Mouse (Mus musculus) neural tube, embryonic 13.5 days (tissue): ENCODE measurements around the gene Mavs. TPM values are rescaled to one million over a fixed set of nuclear protein-coding genes. Genes with fewer than 3 reads are reported as not detected.

Experiments
- ATAC-seq: fragments of 200-750 bp; cut with Nextera tagmentation; 2 replicates; pipeline ENCODE4 v1.8.0; 2017; ENCODE audit warnings: low read depth, mild to moderate bottlenecking, moderate TSS enrichment, moderate library complexity
- H3K27ac ChIP-seq: fragments of 300-500 bp; sonication (generic); replicated peaks from 2 replicates; pipeline ENCODE4 v1.5.1; 2015; ENCODE audit warnings: moderate library complexity, mild to moderate bottlenecking, inconsistent platforms
- H3K27me3 ChIP-seq: fragments of 300-500 bp; sonication (generic); 2 replicates; pipeline ENCODE4 v1.6.1; 2015; ENCODE audit warnings: mild to moderate bottlenecking, inconsistent platforms
- H3K36me3 ChIP-seq: fragments of 300-500 bp; sonication (generic); 2 replicates; pipeline ENCODE4 v1.6.1; 2015; ENCODE audit warnings: mild to moderate bottlenecking, inconsistent platforms
- H3K4me1 ChIP-seq: fragments of 300-500 bp; sonication (generic); replicated peaks from 2 replicates; pipeline ENCODE4 v1.6.1; 2015; ENCODE audit warnings: inconsistent platforms
- H3K4me2 ChIP-seq: fragments of 300-500 bp; sonication (generic); 2 replicates; pipeline ENCODE4 v1.6.1; 2015; ENCODE audit warnings: inconsistent platforms, mild to moderate bottlenecking, moderate library complexity
- H3K4me3 ChIP-seq: fragments of 300-500 bp; sonication (generic); 2 replicates; pipeline ENCODE4 v1.5.1; 2015; ENCODE audit warnings: mild to moderate bottlenecking, inconsistent platforms
- H3K9ac ChIP-seq: fragments of 300-500 bp; sonication (generic); 2 replicates; pipeline ENCODE4 v1.6.1; 2015; ENCODE audit warnings: moderate library complexity, mild to moderate bottlenecking, inconsistent platforms
- H3K9me3 ChIP-seq: fragments of 300-500 bp; sonication (generic); 2 replicates; pipeline ENCODE4 v1.6.1; 2016; ENCODE audit warnings: inconsistent platforms
- WGBS: fragments of 180-500 bp; shearing (Covaris S2); methylation state at CpG from one replicate; pipeline ENCODE4 v1.1.7; 2015; 5-methylcytosine and 5-hydroxymethylcytosine counted together
- microRNA-seq: library from miRNA; unstranded; fragments of <30 nt; microRNA quantifications from one replicate; pipeline ENCODE4, GENCODE M21; 2016
- polyA plus RNA-seq: library from polyadenylated mRNA; unstranded; fragments of >200 nt; fragmentation: Nextera tagmentation; extraction: Ambion mirVana; gene quantifications from 2 replicates; pipeline ENCODE4 v1.2.1, GENCODE M21; 2015

Gene Mavs
- polyA plus RNA-seq, 1 experiment from 2014 or later: 7.0 TPM

- 96% methylated on average over 3 of the region's 3 CpGs for WGBS
- H3K36me3 ChIP-seq: peaks cover 59% of the 10 kb centered on the region
- H3K4me2 ChIP-seq: no peak overlapping the region
- H3K4me3 ChIP-seq: no peak overlapping the region
- no peak overlapping the region for H3K27ac ChIP-seq
- H3K4me1 ChIP-seq: no peaks in the 10 kb centered on the region
- no peaks in the 10 kb centered on the region for H3K27me3 ChIP-seq
- H3K9me3 ChIP-seq: no peaks in the 10 kb centered on the region
- no peak overlapping the region for H3K9ac ChIP-seq
- no peak for ATAC-seq
Observed at GRCm38 (mm10) chr2:131275493-131275892, 41.6 kb downstream of the Mavs start.

- Histone ChIP-seq H3K4me1 (no peaks in the 10 kb centered on the region), H3K9ac (no peak overlapping the region), H3K9me3 (no peaks in the 10 kb centered on the region), H3K27ac (no peak overlapping the region), H3K36me3 (peaks cover 69% of the 10 kb centered on the region), H3K4me2 (no peak overlapping the region), H3K4me3 (no peak overlapping the region), H3K27me3 (no peaks in the 10 kb centered on the region)
- ATAC-seq: no peak
- WGBS: 89% methylated on average over 5 of the region's 5 CpGs
Observed at GRCm38 (mm10) chr2:131276722-131277121, 42.9 kb downstream of the Mavs start.

- Histone ChIP-seq H3K36me3 (peaks cover 55% of the 10 kb centered on the region), H3K27ac (no peak overlapping the region), H3K9ac (no peak overlapping the region), H3K4me1 (no peaks in the 10 kb centered on the region), H3K4me3 (no peak overlapping the region), H3K9me3 (no peaks in the 10 kb centered on the region), H3K4me2 (no peak overlapping the region), H3K27me3 (no peaks in the 10 kb centered on the region)
- ATAC-seq: no peak
- 93% methylated on average over 1 of the region's 1 CpGs for WGBS
Observed at GRCm38 (mm10) chr2:131281596-131281995, 47.7 kb downstream of the Mavs start.

GRCm38 (mm10) chr2:131286276-131286675 is 52.4 kb downstream of the Mavs start:
- Histone ChIP-seq H3K9me3 (no peaks in the 10 kb centered on the region), H3K4me1 (no peaks in the 10 kb centered on the region), H3K9ac (no peak overlapping the region), H3K27ac (no peak overlapping the region), H3K27me3 (no peaks in the 10 kb centered on the region), H3K4me2 (no peak overlapping the region), H3K36me3 (peaks cover 44% of the 10 kb centered on the region), H3K4me3 (no peak overlapping the region)
- WGBS: 93% methylated on average over 1 of the region's 1 CpGs
- no peak for ATAC-seq

- H3K27me3 ChIP-seq: no peaks in the 10 kb centered on the region
- no peak overlapping the region for H3K9ac ChIP-seq
- ATAC-seq: no peak
- no peak overlapping the region for H3K27ac ChIP-seq
- H3K36me3 ChIP-seq: peaks cover 67% of the 10 kb centered on the region
- H3K4me1 ChIP-seq: no peaks in the 10 kb centered on the region
- H3K4me3 ChIP-seq: no peak overlapping the region
- H3K4me2 ChIP-seq: no peak overlapping the region
- no peaks in the 10 kb centered on the region for H3K9me3 ChIP-seq
Observed at GRCm38 (mm10) chr2:131290669-131291068, 56.8 kb downstream of the Mavs start.

GRCm38 (mm10) chr2:131296746-131297261 is 62.9 kb downstream of the Mavs start:
- ATAC-seq: no peak
- WGBS: 80% methylated on average over 2 of the region's 2 CpGs
- H3K9me3 ChIP-seq: no peaks in the 10 kb centered on the region
- H3K27me3 ChIP-seq: no peaks in the 10 kb centered on the region
- H3K4me2 ChIP-seq: no peak overlapping the region
- no peak overlapping the region for H3K9ac ChIP-seq
- H3K36me3 ChIP-seq: peaks cover 88% of the 10 kb centered on the region
- no peaks in the 10 kb centered on the region for H3K4me1 ChIP-seq
- H3K27ac ChIP-seq: no peak overlapping the region
- H3K4me3 ChIP-seq: no peak overlapping the region

Small RNAs within 50 kb of the gene (microRNA-seq; reads per million reads assigned to microRNA genes)
- 26.5 reads per million, percentile 38 among the genes with 10 or more reads in this experiment for gene Mir103-2

Other genes with a start within 250 kb of the Mavs start
- 21.3 and 21.8 TPM in 2 replicates for gene Gfra4, start 191.0 kb upstream of the Mavs start, polyA plus RNA-seq
- gene Adam33, start 170.2 kb upstream of the Mavs start, polyA plus RNA-seq: 0.59 and 1.3 TPM in 2 replicates
- gene Siglec1, start 147.3 kb upstream of the Mavs start, polyA plus RNA-seq: 0.13 and 0.36 TPM in 2 replicates
- gene Hspa12b, start 106.8 kb upstream of the Mavs start, polyA plus RNA-seq: 5.1 and 6.0 TPM in 2 replicates
- gene Gm11037, start 100.6 kb upstream of the Mavs start, polyA plus RNA-seq: not detected in 2 replicates
- 88.3 and 99.0 TPM in 2 replicates for gene 1700037H04Rik, start 74.0 kb upstream of the Mavs start, polyA plus RNA-seq
- 12.6 and 12.7 TPM in 2 replicates for gene Cenpb, start 54.0 kb upstream of the Mavs start, polyA plus RNA-seq
- gene Cdc25b, start 47.1 kb upstream of the Mavs start, polyA plus RNA-seq: 32.5 and 40.3 TPM in 2 replicates
- 6.9 and 7.9 TPM in 2 replicates for gene Spef1, start 46.8 kb upstream of the Mavs start, polyA plus RNA-seq
- 30.9 and 39.7 TPM in 2 replicates for gene Ap5s1, start 27.0 kb upstream of the Mavs start, polyA plus RNA-seq
- 30.5 and 35.6 TPM in 2 replicates for gene Pank2, start 28.4 kb downstream of the Mavs start, polyA plus RNA-seq
- gene Rnf24, start 118.8 kb downstream of the Mavs start, polyA plus RNA-seq: 17.5 and 18.6 TPM in 2 replicates